Mouse (Mus musculus) hindbrain, embryonic 15.5 days (tissue): Measurements from ENCODE around the gene Olfr1357. TPM values are rescaled to one million over a fixed set of nuclear protein-coding genes. Genes with fewer than 3 reads are reported as not detected.
A peak's percentile ranks its signal among the peaks of the same experiment; 100 is the strongest.

Source experiments
- ATAC-seq: fragments of 200-750 bp; cut with Nextera tagmentation; 2 replicates; pipeline ENCODE4 v1.8.0; 2017; ENCODE audit warnings: low read depth, moderate number of reproducible peaks, moderate TSS enrichment; ENCODE audit not compliant: low FRiP score
- H3K27ac ChIP-seq: fragments of 300-500 bp; sonication (generic); replicated peaks from 2 replicates; pipeline ENCODE4 v1.5.1; 2015; ENCODE audit warnings: mild to moderate bottlenecking, inconsistent platforms
- H3K27me3 ChIP-seq: fragments of 300-500 bp; sonication (generic); 2 replicates; pipeline ENCODE4 v1.6.1; 2015; ENCODE audit warnings: control low read depth, inconsistent platforms
- H3K36me3 ChIP-seq: fragments of 300-500 bp; sonication (generic); 2 replicates; pipeline ENCODE4 v1.6.1; 2015; ENCODE audit warnings: control low read depth, inconsistent platforms
- H3K4me1 ChIP-seq: fragments of 300-500 bp; sonication (generic); replicated peaks from 2 replicates; pipeline ENCODE4 v1.6.1; 2015; ENCODE audit warnings: control low read depth, inconsistent platforms
- H3K4me2 ChIP-seq: fragments of 300-500 bp; sonication (generic); 2 replicates; pipeline ENCODE4 v1.6.1; 2015; ENCODE audit warnings: moderate library complexity, mild to moderate bottlenecking, inconsistent platforms
- H3K4me3 ChIP-seq: fragments of 300-500 bp; sonication (generic); 2 replicates; pipeline ENCODE4 v1.5.1; 2015; ENCODE audit warnings: mild to moderate bottlenecking, inconsistent platforms
- H3K9ac ChIP-seq: fragments of 300-500 bp; sonication (generic); 2 replicates; pipeline ENCODE4 v1.6.1; 2015; ENCODE audit warnings: inconsistent platforms
- H3K9me3 ChIP-seq: fragments of 300-500 bp; sonication (generic); 2 replicates; pipeline ENCODE4 v1.6.1; 2016; ENCODE audit warnings: control low read depth, inconsistent platforms
- WGBS: fragments of 180-500 bp; shearing (Covaris S2); methylation state at CpG from one replicate; pipeline ENCODE4 v1.1.7; 2015; 5-methylcytosine and 5-hydroxymethylcytosine counted together
- polyA plus RNA-seq: library from polyadenylated mRNA; unstranded; fragments of >200 nt; fragmentation: Nextera tagmentation; extraction: Ambion mirVana; gene quantifications from 2 replicates; pipeline ENCODE4 v1.2.1, GENCODE M21; 2015

Olfr1357 gene
- polyA plus RNA-seq, 1 experiment from 2014 or later: not detected

- Histone ChIP-seq H3K4me2 (no peak overlapping the region), H3K4me3 (no peak overlapping the region), H3K27me3 (peaks cover 5% of the 10 kb centered on the region; the same call in 1 of the 2 replicates), H3K9me3 (no peaks in the 10 kb centered on the region), H3K9ac (no peak overlapping the region), H3K27ac (no peak overlapping the region), H3K4me1 (peaks cover 12% of the 10 kb centered on the region), H3K36me3 (no peaks in the 10 kb centered on the region)
- ATAC-seq: no peak
- 92% methylated on average over 4 of the region's 4 CpGs for WGBS
Measured at GRCm38 (mm10) chr10:78592856-78593379, 25.0 kb downstream of the Olfr1357 start.

GRCm38 (mm10) chr10:78591406-78592328 lies 26.2 kb downstream of the Olfr1357 start, which contains the start of gene Syde1:
TSS of gene Syde1 (minus strand) at chr10:78591964.
- Histone ChIP-seq H3K27me3 (peaks cover 5% of the 10 kb centered on the region; the same call in 1 of the 2 replicates), H3K9ac (peak within 1 kb of the TSS; percentile 48), H3K9me3 (no peaks in the 10 kb centered on the region), H3K4me1 (peaks cover 12% of the 10 kb centered on the region), H3K36me3 (no peaks in the 10 kb centered on the region), H3K27ac (peak within 1 kb of the TSS; percentile 57), H3K4me3 (peak within 1 kb of the TSS; percentile 44), H3K4me2 (peak within 1 kb of the TSS; percentile 90)
- peak; percentile 77 for ATAC-seq
- 4% methylated on average over 43 of the region's 54 CpGs for WGBS

GRCm38 (mm10) chr10:78590744-78591143 lies 27.1 kb downstream of the Olfr1357 start:
- Histone ChIP-seq H3K27ac (peak overlapping the region; percentile 14), H3K4me1 (peaks cover 12% of the 10 kb centered on the region), H3K36me3 (no peaks in the 10 kb centered on the region), H3K9ac (0 out of 2 replicates have a peak overlapping the region, but pooled peaks have one; percentile 48), H3K4me3 (peak overlapping the region; percentile 44), H3K27me3 (peaks cover 5% of the 10 kb centered on the region; the same call in 1 of the 2 replicates), H3K9me3 (no peaks in the 10 kb centered on the region), H3K4me2 (peak overlapping the region; percentile 90)
- no peak for ATAC-seq
- 52% methylated on average over 9 of the region's 9 CpGs for WGBS

GRCm38 (mm10) chr10:78589901-78590300 lies 28.0 kb downstream of the Olfr1357 start:
- Histone ChIP-seq H3K9ac (no peak overlapping the region), H3K27me3 (peaks cover 5% of the 10 kb centered on the region; the same call in 1 of the 2 replicates), H3K9me3 (no peaks in the 10 kb centered on the region), H3K4me2 (no peak overlapping the region), H3K27ac (no peak overlapping the region), H3K4me1 (peaks cover 12% of the 10 kb centered on the region), H3K36me3 (no peaks in the 10 kb centered on the region), H3K4me3 (no peak overlapping the region)
- no peak for ATAC-seq
- 94% methylated on average over 8 of the region's 8 CpGs for WGBS

GRCm38 (mm10) chr10:78589291-78589690 lies 28.6 kb downstream of the Olfr1357 start:
- H3K4me2 ChIP-seq: no peak overlapping the region
- WGBS: 97% methylated on average over 18 of the region's 18 CpGs
- H3K36me3 ChIP-seq: no peaks in the 10 kb centered on the region
- ATAC-seq: no peak
- peaks cover 5% of the 10 kb centered on the region; the same call in 1 of the 2 replicates for H3K27me3 ChIP-seq
- no peak overlapping the region for H3K27ac ChIP-seq
- H3K4me1 ChIP-seq: peaks cover 12% of the 10 kb centered on the region
- H3K4me3 ChIP-seq: no peak overlapping the region
- H3K9me3 ChIP-seq: no peaks in the 10 kb centered on the region
- H3K9ac ChIP-seq: no peak overlapping the region

GRCm38 (mm10) chr10:78586026-78586425 lies 31.8 kb downstream of the Olfr1357 start:
- no peak for ATAC-seq
- H3K9me3 ChIP-seq: no peaks in the 10 kb centered on the region
- no peak overlapping the region for H3K9ac ChIP-seq
- no peak overlapping the region for H3K27ac ChIP-seq
- WGBS: 95% methylated on average over 13 of the region's 13 CpGs
- H3K36me3 ChIP-seq: peaks cover 16% of the 10 kb centered on the region
- peaks cover 5% of the 10 kb centered on the region; the same call in 1 of the 2 replicates for H3K27me3 ChIP-seq
- no peak overlapping the region for H3K4me2 ChIP-seq
- no peak overlapping the region for H3K4me3 ChIP-seq
- peaks cover under 1% of the 10 kb centered on the region for H3K4me1 ChIP-seq

- no peak overlapping the region for H3K4me2 ChIP-seq
- H3K4me1 ChIP-seq: no peaks in the 10 kb centered on the region
- peaks cover 2% of the 10 kb centered on the region; the same call in 1 of the 2 replicates for H3K27me3 ChIP-seq
- no peak overlapping the region for H3K9ac ChIP-seq
- H3K27ac ChIP-seq: no peak overlapping the region
- ATAC-seq: no peak
- H3K9me3 ChIP-seq: no peaks in the 10 kb centered on the region
- WGBS: 91% methylated on average over 22 of the region's 22 CpGs
- H3K36me3 ChIP-seq: peaks cover 16% of the 10 kb centered on the region
- no peak overlapping the region for H3K4me3 ChIP-seq
Measured at GRCm38 (mm10) chr10:78585606-78586005, 32.3 kb downstream of the Olfr1357 start.

- ATAC-seq: no peak
- no peaks in the 10 kb centered on the region for H3K9me3 ChIP-seq
Measured at GRCm38 (mm10) chr10:78584996-78585395, 32.9 kb downstream of the Olfr1357 start.

GRCm38 (mm10) chr10:78583939-78584338 lies 33.9 kb downstream of the Olfr1357 start:
- H3K27me3 ChIP-seq: no peaks in the 10 kb centered on the region
- no peaks in the 10 kb centered on the region for H3K9me3 ChIP-seq
- no peaks in the 10 kb centered on the region for H3K4me1 ChIP-seq
- no peak overlapping the region for H3K27ac ChIP-seq
- H3K36me3 ChIP-seq: peaks cover 21% of the 10 kb centered on the region
- WGBS: 85% methylated on average over 3 of the region's 3 CpGs
- no peak overlapping the region for H3K4me3 ChIP-seq
- H3K4me2 ChIP-seq: no peak overlapping the region
- no peak for ATAC-seq
- no peak overlapping the region for H3K9ac ChIP-seq

More at GRCm38 (mm10) chr10:78584996-78585395, 32.9 kb downstream of the Olfr1357 start:
- no peak overlapping the region for H3K9ac ChIP-seq
- H3K4me2 ChIP-seq: no peak overlapping the region
- H3K4me3 ChIP-seq: no peak overlapping the region
- 84% methylated on average over 1 of the region's 1 CpGs for WGBS
- no peaks in the 10 kb centered on the region for H3K4me1 ChIP-seq
- no peaks in the 10 kb centered on the region for H3K27me3 ChIP-seq
- H3K36me3 ChIP-seq: peaks cover 16% of the 10 kb centered on the region
- no peak overlapping the region for H3K27ac ChIP-seq

GRCm38 (mm10) chr10:78583347-78583746 lies 34.5 kb downstream of the Olfr1357 start:
- no peaks in the 10 kb centered on the region for H3K27me3 ChIP-seq
- WGBS: 78% methylated on average over 9 of the region's 9 CpGs
- no peak overlapping the region for H3K4me3 ChIP-seq
- ATAC-seq: 0 out of 2 replicates have a peak, but pooled peaks have one; percentile 10
- peaks cover 21% of the 10 kb centered on the region for H3K36me3 ChIP-seq
- no peak overlapping the region for H3K9ac ChIP-seq
- H3K27ac ChIP-seq: no peak overlapping the region
- no peaks in the 10 kb centered on the region for H3K9me3 ChIP-seq
- H3K4me1 ChIP-seq: no peaks in the 10 kb centered on the region
- no peak overlapping the region for H3K4me2 ChIP-seq

GRCm38 (mm10) chr10:78581121-78581520 lies 36.8 kb downstream of the Olfr1357 start:
- WGBS: 94% methylated on average over 7 of the region's 7 CpGs
- Histone ChIP-seq H3K4me3 (no peak overlapping the region), H3K4me1 (peaks cover 1% of the 10 kb centered on the region), H3K4me2 (no peak overlapping the region), H3K27ac (no peak overlapping the region), H3K9ac (no peak overlapping the region), H3K9me3 (no peaks in the 10 kb centered on the region), H3K27me3 (no peaks in the 10 kb centered on the region), H3K36me3 (peaks cover 21% of the 10 kb centered on the region)
- no peak for ATAC-seq

- WGBS: 69% methylated on average over 3 of the region's 3 CpGs
- H3K27ac ChIP-seq: no peak overlapping the region
- no peak overlapping the region for H3K9ac ChIP-seq
Measured at GRCm38 (mm10) chr10:78578204-78578603, 39.7 kb downstream of the Olfr1357 start.

More at GRCm38 (mm10) chr10:78578204-78578603, 39.7 kb downstream of the Olfr1357 start:
- H3K9me3 ChIP-seq: no peaks in the 10 kb centered on the region
- H3K4me2 ChIP-seq: no peak overlapping the region
- H3K36me3 ChIP-seq: peaks cover 11% of the 10 kb centered on the region; the same call in 1 of the 2 replicates
- no peaks in the 10 kb centered on the region for H3K27me3 ChIP-seq
- ATAC-seq: no peak
- H3K4me1 ChIP-seq: peaks cover 15% of the 10 kb centered on the region
- no peak overlapping the region for H3K4me3 ChIP-seq
